Mouse (Mus musculus) heart, adult 18-20 months (tissue): Measurements from ENCODE around the gene Vcl. TPM values are rescaled to one million over a fixed set of nuclear protein-coding genes. Genes with fewer than 3 reads are reported as not detected.

Source experiments
- DNase-seq, 2 experiments: peaks; one replicate each; pipeline ENCODE4 v3.0.0; 2021 to 2022; ENCODE audit warnings: mixed read lengths in 1 of 2
- total RNA-seq, 2 experiments: library from RNA; stranded (reverse); gene quantifications; 2 replicates each; pipeline ENCODE4 v1.2.3; 2021

Vcl gene
- total RNA-seq, 2 experiments from 2014 or later = 105 to 116 TPM

DNA sequence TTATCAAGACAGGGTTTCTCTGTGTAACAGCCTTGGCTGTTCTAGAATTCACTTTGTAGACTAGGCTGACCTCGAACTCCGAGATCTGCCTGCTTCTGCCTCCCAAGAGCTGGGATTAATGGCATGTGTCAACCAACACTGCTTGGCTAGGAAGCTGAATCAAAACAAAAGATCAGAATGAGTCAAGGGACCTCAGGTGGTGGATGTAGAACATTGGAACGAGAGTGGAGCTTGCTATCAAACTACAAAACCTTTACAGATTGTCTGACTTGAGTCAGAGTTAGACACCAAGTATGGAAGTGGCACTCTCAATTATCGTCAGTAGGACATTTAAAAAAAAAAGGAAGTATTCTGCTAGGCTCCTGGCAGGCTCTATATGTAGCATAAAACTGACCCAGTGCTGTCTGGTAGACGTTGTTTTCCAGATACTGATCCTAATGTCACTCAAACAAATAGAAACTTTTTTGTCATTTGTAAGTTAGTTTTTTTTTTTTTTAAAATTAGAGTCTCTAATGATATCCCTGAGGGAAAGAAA is 84.7 kb downstream of the Vcl start:
- no peak for DNase-seq

GRCm38 (mm10) chr14:21017871-21018270 is 88.7 kb downstream of the Vcl start:
- DNase-seq = no peak

- DNase-seq = peak in 1 of 2 experiments; percentile 49
These were observed 89.8 kb downstream of the Vcl start for GRCm38 (mm10) chr14:21018977-21019376.

GRCm38 (mm10) chr14:21020435-21020834 is 91.2 kb downstream of the Vcl start:
- DNase-seq = no peak

DNA sequence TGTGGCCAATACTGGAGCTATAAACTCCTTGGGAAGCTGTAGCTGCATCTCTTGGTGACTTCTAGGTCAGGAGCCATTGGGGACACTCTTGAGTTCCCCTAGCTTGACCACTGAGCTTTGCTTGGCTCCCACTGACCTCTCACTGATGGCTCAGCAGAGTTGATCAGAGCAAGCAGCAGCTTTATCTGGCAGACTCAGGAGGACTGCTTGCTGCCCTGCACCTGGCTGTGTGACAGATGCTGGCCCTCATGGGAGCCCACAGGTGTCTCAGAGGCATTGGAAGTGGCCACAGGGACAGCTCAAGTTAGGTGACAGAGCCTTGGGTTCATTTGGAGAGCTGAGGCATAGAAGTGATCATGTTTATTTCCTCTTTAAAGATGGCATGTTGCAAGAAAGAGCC is 98.3 kb downstream of the Vcl start:
- DNase-seq = no peak

- no peak for DNase-seq
These were observed 99.9 kb downstream of the Vcl start for GRCm38 (mm10) chr14:21029025-21029659.

GRCm38 (mm10) chr14:21031783-21032511 is 102.7 kb downstream of the Vcl start:
- DNase-seq = peak; percentile 77 to 91

DNA sequence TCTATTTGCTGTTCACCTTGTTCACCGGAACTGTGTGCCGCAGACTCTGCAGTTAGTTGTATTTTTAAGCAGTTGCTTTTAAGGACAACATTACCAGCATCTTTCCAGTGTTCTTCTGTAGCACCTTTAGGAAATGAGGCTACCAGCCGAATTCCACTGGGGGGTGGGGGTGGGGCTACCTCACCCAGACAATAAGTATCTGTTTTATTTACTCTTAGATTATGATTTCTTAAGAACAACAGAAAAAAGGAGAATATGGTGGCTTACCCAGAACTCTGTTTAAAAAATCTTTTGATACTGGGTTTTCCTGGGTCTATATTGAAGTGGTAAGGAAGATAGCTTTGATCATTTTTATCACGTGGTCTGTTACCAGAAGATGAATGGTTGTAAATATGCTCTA is 105.1 kb downstream of the Vcl start:
- no peak for DNase-seq

DNA sequence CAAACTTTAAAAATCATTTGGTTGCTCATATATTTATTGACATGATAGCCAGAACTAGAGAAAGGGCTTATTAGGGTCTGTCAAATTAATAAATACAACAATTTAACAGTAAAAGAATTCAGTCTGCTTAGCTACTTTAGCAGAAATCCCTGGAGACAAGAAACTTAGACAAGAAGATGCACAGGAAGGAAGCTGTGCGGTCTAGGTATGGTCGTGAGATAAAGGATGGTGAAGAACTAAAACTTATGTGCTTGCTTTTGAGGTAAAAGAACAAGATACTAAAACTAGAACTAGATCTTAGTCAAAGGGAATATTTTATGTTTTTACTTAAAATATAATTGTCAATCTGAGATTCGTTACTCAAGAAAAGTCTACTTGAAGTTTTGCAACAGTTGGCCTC is 105.6 kb downstream of the Vcl start:
- no peak for DNase-seq

- DNase-seq = no peak
These were observed 109.9 kb downstream of the Vcl start for GRCm38 (mm10) chr14:21039077-21039476.

DNA sequence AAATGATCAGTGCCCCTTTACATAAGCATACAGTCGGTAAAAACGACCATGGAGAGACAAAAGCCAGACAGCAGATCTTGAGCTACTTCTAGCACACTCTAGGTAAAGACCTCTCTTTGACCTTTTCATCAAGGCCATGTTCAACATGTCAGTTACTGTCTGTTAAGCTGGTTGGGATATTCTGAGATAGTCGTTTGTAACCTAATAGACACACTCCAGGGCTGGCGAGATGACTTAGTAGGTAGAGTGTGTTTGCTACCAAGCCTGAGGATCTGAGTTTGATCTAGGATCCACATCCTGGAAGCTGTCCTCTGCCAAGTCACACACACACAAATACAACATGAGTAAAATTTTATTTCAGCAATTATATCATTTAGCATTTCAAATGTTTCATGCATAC is 110.4 kb downstream of the Vcl start:
- no peak for DNase-seq

DNA sequence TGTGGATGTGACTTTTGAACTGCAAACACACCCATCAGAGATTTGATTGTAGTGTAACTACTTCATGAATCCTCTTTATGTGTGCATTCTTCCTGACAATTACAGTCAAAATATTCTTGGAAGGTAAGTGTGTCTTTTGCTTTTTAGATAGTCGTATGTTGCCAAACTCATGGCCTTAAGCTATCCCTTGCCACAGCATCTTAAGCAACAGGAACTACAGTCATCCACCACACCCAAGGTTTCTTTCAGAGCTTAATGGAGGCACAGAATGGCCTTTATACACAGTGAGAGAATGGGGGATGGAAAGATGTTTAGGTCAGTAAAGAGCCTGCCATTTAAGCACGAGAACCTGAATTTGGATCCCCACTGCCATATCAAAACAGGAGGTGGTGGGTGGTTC is 118.6 kb downstream of the Vcl start:
- DNase-seq = no peak

- peak; percentile 50 to 65 for DNase-seq
These were observed 119.7 kb downstream of the Vcl start for GRCm38 (mm10) chr14:21048879-21049278.

GRCm38 (mm10) chr14:21050734-21051133 is 121.5 kb downstream of the Vcl start:
- DNase-seq = no peak

- no peak for DNase-seq
These were observed 122.3 kb downstream of the Vcl start for GRCm38 (mm10) chr14:21051380-21052111.

DNA sequence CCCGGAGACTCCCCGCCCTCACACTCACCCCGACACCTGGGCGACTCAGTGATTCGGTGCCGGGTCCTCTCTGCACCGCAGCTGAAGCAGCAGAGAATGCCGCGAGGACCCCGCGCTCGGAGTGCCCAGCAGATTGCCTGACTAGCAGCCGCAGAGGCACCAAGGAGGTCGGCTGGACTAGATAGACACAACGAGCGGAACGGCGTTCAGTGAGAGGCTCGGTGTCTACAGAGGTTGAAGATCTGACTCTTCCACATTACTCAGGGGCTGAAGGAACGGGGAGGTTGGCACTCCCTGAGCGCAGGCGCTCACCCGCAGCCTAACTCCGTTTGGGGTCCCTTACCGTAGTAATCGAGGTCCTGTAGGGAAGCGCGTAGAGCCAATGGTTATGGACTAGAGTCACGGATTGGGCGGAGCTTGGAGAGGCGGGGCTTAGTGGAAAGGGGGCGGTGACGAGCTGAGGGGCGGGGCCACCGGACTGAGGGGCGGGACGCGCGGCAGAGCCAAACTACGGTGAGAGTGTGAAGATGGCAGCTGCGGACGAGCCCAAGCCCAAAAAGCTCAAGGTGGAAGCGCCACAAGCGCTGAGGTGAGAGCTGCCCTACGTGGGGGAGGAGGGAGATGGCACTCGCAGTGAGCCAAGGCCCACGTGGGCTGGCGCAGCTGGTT is 123.0 kb downstream of the Vcl start, which contains the start of the genes Ap3m1 and Adk:
Gene Ap3m1, minus strand, starts transcription at position 397 of the 669 bp plus-strand sequence.
Gene Adk, plus strand, starts transcription at position 463 of the 669 bp plus-strand sequence.
- peak; percentile 95 to 96 for DNase-seq

DNA sequence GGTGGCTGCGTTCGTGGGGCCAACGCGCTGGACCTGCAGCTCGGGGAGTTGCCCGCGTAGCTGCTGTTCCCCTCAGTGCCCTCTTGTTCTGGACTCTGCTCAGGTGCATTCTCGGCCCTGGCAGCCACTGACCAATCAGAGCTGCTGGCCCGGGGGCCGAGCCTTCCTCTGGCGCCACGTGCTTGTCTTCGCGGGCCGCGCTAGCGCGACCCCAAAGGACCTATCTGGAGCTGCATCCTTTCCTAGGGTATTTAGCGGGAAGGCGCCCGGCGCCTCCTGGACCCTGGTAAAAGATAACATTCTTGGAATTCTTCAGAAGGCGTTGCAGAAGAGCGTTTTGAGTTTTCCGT is 123.6 kb downstream of the Vcl start:
- DNase-seq = peak; percentile 85 to 88

- no peak for DNase-seq
These were observed 124.0 kb downstream of the Vcl start for GRCm38 (mm10) chr14:21053151-21053550.

DNA sequence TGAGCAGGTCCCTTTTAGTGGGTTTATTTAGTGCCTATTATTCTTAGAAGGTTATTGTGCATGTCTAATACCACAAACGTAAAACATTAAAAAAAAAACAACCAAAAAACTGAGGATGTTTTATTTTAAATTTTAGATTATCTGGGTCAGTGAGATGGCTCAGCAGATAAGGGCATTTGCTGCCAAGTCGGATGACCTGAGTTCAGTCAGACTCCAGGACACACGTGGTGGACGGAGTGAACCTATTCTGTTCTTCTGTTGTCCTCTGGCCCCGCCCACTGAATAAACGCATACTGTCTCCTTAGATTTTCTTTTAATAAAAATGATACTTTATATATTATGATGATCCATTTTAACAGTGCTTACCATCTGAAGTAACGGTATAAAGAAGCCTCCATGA is 124.4 kb downstream of the Vcl start:
- DNase-seq = peak; percentile 29 to 53

DNA sequence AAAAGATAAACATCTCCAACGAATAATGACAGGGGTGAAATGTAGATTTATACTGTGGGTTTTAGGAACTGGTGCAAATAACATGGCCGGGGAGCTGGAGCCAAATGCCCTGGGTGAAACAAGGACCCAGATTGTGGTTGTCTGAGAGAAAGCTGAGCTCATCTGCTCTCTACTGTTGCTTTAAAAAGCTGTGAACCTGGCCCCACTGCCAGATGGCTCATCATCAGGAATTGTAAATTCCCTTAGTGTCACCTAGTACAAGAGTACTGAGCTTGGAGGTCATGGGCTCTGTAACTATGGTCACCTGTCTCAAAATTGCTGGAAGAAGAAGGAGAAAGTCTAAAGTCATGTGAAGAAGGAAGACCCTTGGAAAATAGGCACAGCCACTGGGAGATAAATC is 129.8 kb downstream of the Vcl start:
- peak; percentile 45 to 70 for DNase-seq

DNA sequence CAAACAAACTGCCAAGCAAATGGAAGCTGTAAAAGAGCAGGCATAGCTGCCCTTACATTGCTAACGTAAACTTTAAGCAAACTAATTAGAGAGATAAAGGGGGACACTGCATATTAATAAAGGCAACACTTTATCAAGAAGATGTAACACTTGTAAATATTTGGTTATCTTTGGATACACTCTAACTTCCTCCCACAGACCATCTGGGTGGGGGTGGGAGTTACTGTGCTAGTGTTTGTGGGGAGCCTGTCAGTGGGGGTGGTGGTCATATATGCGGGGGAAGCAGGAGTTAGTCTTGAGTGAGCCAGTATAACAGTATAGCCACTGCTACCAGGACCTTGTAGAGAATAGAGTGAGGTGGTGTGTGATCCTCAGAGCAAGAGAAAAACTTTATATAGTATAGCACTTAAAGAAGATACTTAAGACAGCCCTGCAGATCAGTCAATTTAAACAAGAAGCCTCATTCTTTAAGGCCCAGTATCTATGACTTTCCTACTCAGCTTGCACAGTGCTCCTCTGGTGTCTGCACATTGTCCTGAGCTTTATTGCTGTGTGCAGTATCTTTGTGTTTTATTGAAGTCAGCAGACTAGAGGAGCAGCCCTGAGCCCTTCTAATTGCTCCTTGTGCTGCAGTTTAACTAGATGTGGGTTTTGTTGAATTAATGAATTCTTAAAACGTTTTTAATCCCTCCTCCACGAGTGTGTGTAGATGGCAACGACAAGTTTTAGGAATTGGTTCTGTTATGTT is 133.7 kb downstream of the Vcl start:
- no peak for DNase-seq

DNA sequence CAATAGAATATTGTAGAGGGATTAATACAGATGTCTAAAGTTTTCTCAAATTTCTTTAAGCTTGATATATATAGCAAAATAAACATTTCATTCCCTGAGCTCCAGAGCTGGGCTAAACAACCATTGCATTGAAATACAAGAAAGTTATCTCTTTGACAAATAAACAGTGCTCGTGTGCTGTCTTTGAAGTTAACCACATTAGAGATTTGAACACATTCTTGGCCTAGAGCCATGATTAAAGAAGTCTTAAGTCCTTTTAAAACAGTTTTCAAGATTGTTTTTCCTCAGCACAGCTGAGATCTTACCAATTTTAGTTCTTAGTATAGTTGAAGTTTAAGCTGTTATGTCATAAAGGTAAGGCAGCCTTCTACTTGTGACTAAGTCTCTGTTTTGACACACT is 135.1 kb downstream of the Vcl start:
- DNase-seq = no peak
